Comparison of ENCODE assay signal across 18 mouse cellular contexts in genomic region chr2:160972103-160972792, GRCm38 (mm10).
DNase-seq lines count a peak whose midpoint lies in the region; ATAC-seq and TF ChIP-seq lines count a peak whose summit lies in the region.
"Had no signal": no experiment of that assay in that cellular context is flagged by ENCODE, and none has a peak within 500 bp of the region (broad histone marks: within the 10 kb centered on the region; RNA-seq: fewer than 3 reads in every experiment).

No protein-coding gene starts in this region.

- no peak overlapping the region for H3K4me3 ChIP-seq in hindbrain, embryonic 15.5 days
- H3K4me3 ChIP-seq in hindbrain, embryonic 12.5 days: no peak overlapping the region
- no peak overlapping the region for H3K4me3 ChIP-seq in forebrain, embryonic 15.5 days
- H3K4me3 ChIP-seq in midbrain, embryonic 16.5 days (ENCODE audit: low read depth, low read length): no peak overlapping the region
- H3K4me3 ChIP-seq: heart, embryonic 12.5 days; lung, embryonic 15.5 days; neural tube, embryonic 12.5 days had no signal

- WGBS in hindbrain, embryonic 15.5 days: 80% methylated on average over 7 of the region's 7 CpGs
- 92% methylated on average over 7 of the region's 7 CpGs for WGBS in hindbrain, embryonic 12.5 days
- 92% methylated on average over 7 of the region's 7 CpGs for WGBS in forebrain, embryonic 15.5 days
- 79% methylated on average over 7 of the region's 7 CpGs for WGBS in midbrain, embryonic 16.5 days

- H3K9me3 ChIP-seq in hindbrain, embryonic 15.5 days: no peaks in the 10 kb centered on the region
- no peaks in the 10 kb centered on the region for H3K9me3 ChIP-seq in hindbrain, embryonic 12.5 days (replicated peaks)
- H3K9me3 ChIP-seq in forebrain, embryonic 15.5 days: no peaks in the 10 kb centered on the region
- no peaks in the 10 kb centered on the region for H3K9me3 ChIP-seq in midbrain, embryonic 16.5 days (replicated peaks; ENCODE audit: control insufficient read depth, low read length, poor library complexity, severe bottlenecking)
- H3K9me3 ChIP-seq: heart, embryonic 12.5 days; lung, embryonic 15.5 days; neural tube, embryonic 12.5 days had no signal

- H3K4me1 ChIP-seq in hindbrain, embryonic 15.5 days (replicated peaks): peaks cover 8% of the 10 kb centered on the region; the same call in 1 of the 2 replicates
- no peaks in the 10 kb centered on the region for H3K4me1 ChIP-seq in hindbrain, embryonic 12.5 days
- H3K4me1 ChIP-seq in forebrain, embryonic 15.5 days: 0 out of 2 replicates have a peak, but pooled peaks cover 2% of the 10 kb centered on the region
- no peaks in the 10 kb centered on the region for H3K4me1 ChIP-seq in midbrain, embryonic 16.5 days (ENCODE audit: control insufficient read depth, insufficient read depth, low read length)
- H3K4me1 ChIP-seq: heart, embryonic 12.5 days; neural tube, embryonic 12.5 days had no signal

- H3K27me3 ChIP-seq in hindbrain, embryonic 15.5 days: no peaks in the 10 kb centered on the region
- H3K27me3 ChIP-seq in hindbrain, embryonic 12.5 days: no peaks in the 10 kb centered on the region
- H3K27me3 ChIP-seq in forebrain, embryonic 15.5 days: no peaks in the 10 kb centered on the region
- H3K27me3 ChIP-seq in midbrain, embryonic 16.5 days (ENCODE audit: control insufficient read depth, insufficient read depth, low read depth, low read length): no peaks in the 10 kb centered on the region
- H3K27me3 ChIP-seq: heart, embryonic 12.5 days; lung, embryonic 15.5 days; neural tube, embryonic 12.5 days had no signal

- peak overlapping the region; percentile 55 for H3K27ac ChIP-seq in hindbrain, embryonic 15.5 days (replicated peaks)
- H3K27ac ChIP-seq in hindbrain, embryonic 12.5 days: no peak overlapping the region
- peak overlapping the region; percentile 75 for H3K27ac ChIP-seq in forebrain, embryonic 15.5 days (replicated peaks)
- peak overlapping the region; percentile 64 for H3K27ac ChIP-seq in midbrain, embryonic 16.5 days (ENCODE audit: low read length)
- H3K27ac ChIP-seq: liver, embryonic 14.5 days; lung, embryonic 15.5 days; macrophage; neural tube, embryonic 12.5 days had no signal

- no peak overlapping the region for H3K4me2 ChIP-seq in hindbrain, embryonic 15.5 days
- H3K4me2 ChIP-seq in hindbrain, embryonic 12.5 days (replicated peaks): no peak overlapping the region
- H3K4me2 ChIP-seq in forebrain, embryonic 15.5 days (replicated peaks): no peak overlapping the region
- no peak overlapping the region for H3K4me2 ChIP-seq in midbrain, embryonic 16.5 days (ENCODE audit: low read length)
- H3K4me2 ChIP-seq: heart, embryonic 12.5 days; lung, embryonic 15.5 days; neural tube, embryonic 12.5 days had no signal

- TF ChIP-seq POLR2A in brain, embryonic 14.5 days (IDR thresholded peaks at IDR 0.05; ENCODE audit: borderline replicate concordance, extremely low read depth, insufficient read depth, insufficient read length, poor library complexity, severe bottlenecking): no peak

- DNase-seq in brain, embryonic 14.5 days (ENCODE audit: low read depth): peak; percentile 79
- DNase-seq in spleen, postnatal 36 days (ENCODE audit: low spot score in 2 of 2): no peak
- DNase-seq in layer of hippocampus, postnatal 10 days (ENCODE audit: low spot score in 2 of 2): no peak
- DNase-seq: adrenal gland, postnatal 36 days; cerebellum, adult 8-10 months; heart, postnatal 14 days; kidney, adult 2 months; layer of hippocampus, postnatal 36 days had no signal

- ATAC-seq in hindbrain, embryonic 15.5 days (ENCODE audit: low FRiP score, low read depth): peak; percentile 56
- ATAC-seq in hindbrain, embryonic 12.5 days (ENCODE audit: low FRiP score): no peak
- peak; percentile 35 for ATAC-seq in forebrain, embryonic 15.5 days (replicated peaks)
- peak; percentile 51 for ATAC-seq in midbrain, embryonic 16.5 days
- ATAC-seq: inflammation-experienced regulatory T-cells, adult 6 months had no signal

- H3K36me3 ChIP-seq in hindbrain, embryonic 15.5 days: peaks cover 33% of the 10 kb centered on the region
- peaks cover 55% of the 10 kb centered on the region for H3K36me3 ChIP-seq in hindbrain, embryonic 12.5 days
- H3K36me3 ChIP-seq in forebrain, embryonic 15.5 days: peaks cover 45% of the 10 kb centered on the region
- H3K36me3 ChIP-seq in midbrain, embryonic 16.5 days (ENCODE audit: control insufficient read depth, insufficient read depth, low read length): peaks cover 19% of the 10 kb centered on the region

- H3K9ac ChIP-seq in hindbrain, embryonic 15.5 days: no peak overlapping the region
- H3K9ac ChIP-seq in hindbrain, embryonic 12.5 days: no peak overlapping the region
- no peak overlapping the region for H3K9ac ChIP-seq in forebrain, embryonic 15.5 days (replicated peaks)
- H3K9ac ChIP-seq in midbrain, embryonic 16.5 days (ENCODE audit: low read depth, low read length): no peak overlapping the region
- H3K9ac ChIP-seq: heart, embryonic 12.5 days; liver, embryonic 14.5 days; lung, embryonic 15.5 days; neural tube, embryonic 12.5 days had no signal

- no peak for TF ChIP-seq CTCF in brain, embryonic 14.5 days (IDR thresholded peaks at IDR 0.05; ENCODE audit: borderline replicate concordance, extremely low read depth, insufficient read depth, insufficient read length)
